Mouse (Mus musculus) MEL (cell line): ENCODE results near the gene Dtx3l. TPM values are rescaled to one million over a fixed set of nuclear protein-coding genes. Genes with fewer than 3 reads are reported as not detected.

Experiments
- DNase-seq: peaks from one replicate; pipeline ENCODE4 v3.0.0; 2011; ENCODE audit warnings: low read depth, low spot score
- H3K27ac ChIP-seq: 2 replicates; pipeline ENCODE4 v1.5.1; 2012; ENCODE audit warnings: low read depth, mild to moderate bottlenecking, control low read depth, low read length, moderate library complexity; ENCODE audit not compliant: control insufficient read depth
- H3K27me3 ChIP-seq, 2 experiments: fragments of 150-350 bp in 1 of 2; sonication (generic) in 1 of 2; 2 replicates each; pipeline ENCODE4 v1.6.1; 2012; ENCODE audit warnings: low read length in 2 of 2, mild to moderate bottlenecking in 2 of 2, improper control_type of control experiment in 1 of 2, moderate library complexity in 1 of 2; ENCODE audit not compliant: insufficient read depth in 2 of 2, control insufficient read depth in 1 of 2
- H3K36me3 ChIP-seq, 2 experiments: 2 replicates each; pipeline ENCODE4 v1.6.1; 2012 to 2014; ENCODE audit warnings: low read length in 2 of 2, improper control_type of control experiment in 1 of 2, inconsistent platforms in 1 of 2, mild to moderate bottlenecking in 1 of 2; ENCODE audit not compliant: insufficient read depth in 2 of 2, control insufficient read depth in 1 of 2
- H3K4me1 ChIP-seq, 2 experiments: fragments of 150-350 bp in 1 of 2; sonication (generic) in 1 of 2; 2 replicates each; pipeline ENCODE4 v1.6.1; 2012; ENCODE audit warnings: low read length in 2 of 2, improper control_type of control experiment in 1 of 2, mild to moderate bottlenecking in 1 of 2; ENCODE audit not compliant: insufficient read depth in 2 of 2, control insufficient read depth in 1 of 2
- H3K4me3 ChIP-seq, 2 experiments: fragments of 150-350 bp in 1 of 2; sonication (generic) in 1 of 2; 2 replicates each; pipeline ENCODE4 v1.5.1; 2012; ENCODE audit warnings: low read depth in 2 of 2, low read length in 2 of 2, mild to moderate bottlenecking in 2 of 2, moderate library complexity in 2 of 2, control low read depth in 1 of 2, improper control_type of control experiment in 1 of 2; ENCODE audit not compliant: control insufficient read depth in 1 of 2, insufficient read depth in 1 of 2
- H3K79me2 ChIP-seq: 2 replicates; pipeline ENCODE4 v1.6.1; 2012; ENCODE audit warnings: mild to moderate bottlenecking, low read length, moderate library complexity; ENCODE audit not compliant: control insufficient read depth, poor library complexity, insufficient read depth
- H3K9ac ChIP-seq: 2 replicates; pipeline ENCODE4 v1.6.1; 2012; ENCODE audit warnings: low read depth, mild to moderate bottlenecking, control low read depth, low read length, moderate library complexity; ENCODE audit not compliant: control insufficient read depth, poor library complexity, severe bottlenecking
- H3K9me3 ChIP-seq: fragments of 150-350 bp; sonication (generic); replicated peaks from 2 replicates; pipeline ENCODE4 v1.6.1; 2012; ENCODE audit warnings: mild to moderate bottlenecking, low read length, improper control_type of control experiment, moderate library complexity; ENCODE audit not compliant: insufficient read depth
- BHLHE40 ChIP-seq: IDR thresholded peaks from 2 replicates; pipeline ENCODE4 v1.6.1; 2012; ENCODE audit warnings: low read depth, mild to moderate bottlenecking, inconsistent platforms, low read length, improper control_type of control experiment, borderline replicate concordance
- CHD1 ChIP-seq: IDR thresholded peaks from 2 replicates; pipeline ENCODE4 v1.6.1; 2012; ENCODE audit warnings: low read depth, mild to moderate bottlenecking, inconsistent platforms, low read length, improper control_type of control experiment
- CHD2 ChIP-seq: IDR thresholded peaks from 2 replicates; pipeline ENCODE4 v1.6.1; 2011; ENCODE audit warnings: low read length, improper control_type of control experiment
- CTCF ChIP-seq, 3 experiments: IDR thresholded peaks in 2 of 3; conservative IDR thresholded peaks in 1 of 3; 2 replicates each; pipeline ENCODE4 v1.5.1; 2011 to 2012; ENCODE audit warnings: low read length in 3 of 3, low read depth in 2 of 3, mild to moderate bottlenecking in 2 of 3, improper control_type of control experiment in 1 of 3, inconsistent platforms in 1 of 3, mixed read lengths in 1 of 3, moderate library complexity in 1 of 3; ENCODE audit not compliant: control insufficient read depth in 1 of 3, insufficient read depth in 1 of 3, poor library complexity in 1 of 3, severe bottlenecking in 1 of 3
- E2F4 ChIP-seq: IDR thresholded peaks from 2 replicates; pipeline ENCODE4 v1.6.1; 2011; ENCODE audit warnings: low read depth, low read length, improper control_type of control experiment, borderline replicate concordance
- ELF1 ChIP-seq: IDR thresholded peaks from 2 replicates; pipeline ENCODE4 v1.6.1; 2014; ENCODE audit warnings: low read depth, mild to moderate bottlenecking, inconsistent platforms, low read length, improper control_type of control experiment, moderate library complexity
- EP300 ChIP-seq, 2 experiments: IDR thresholded peaks; 2 replicates each; pipeline ENCODE4 v1.6.1; 2011; ENCODE audit warnings: improper control_type of control experiment in 2 of 2, low read length in 2 of 2, low read depth in 1 of 2, mild to moderate bottlenecking in 1 of 2
- ETS1 ChIP-seq: IDR thresholded peaks from 2 replicates; pipeline ENCODE4 v1.6.1; 2012; ENCODE audit warnings: low read depth, mild to moderate bottlenecking, inconsistent platforms, low read length, improper control_type of control experiment, moderate library complexity
- GABPA ChIP-seq: IDR thresholded peaks from 2 replicates; pipeline ENCODE4 v1.6.1; 2012; ENCODE audit warnings: low read depth, mild to moderate bottlenecking, inconsistent platforms, low read length, improper control_type of control experiment, moderate library complexity
- GATA1 ChIP-seq: IDR thresholded peaks from 2 replicates; pipeline ENCODE4 v1.6.1; 2011; ENCODE audit warnings: low read depth, low read length, improper control_type of control experiment
- HCFC1 ChIP-seq: IDR thresholded peaks from 2 replicates; pipeline ENCODE4 v1.6.1; 2012; ENCODE audit warnings: low read depth, mild to moderate bottlenecking, inconsistent platforms, low read length, improper control_type of control experiment, moderate library complexity
- JUND ChIP-seq: IDR thresholded peaks from 2 replicates; pipeline ENCODE4 v1.6.1; 2011; ENCODE audit warnings: low read depth, mild to moderate bottlenecking, improper control_type of control experiment, low read length
- KAT2A ChIP-seq: conservative IDR thresholded peaks from 2 replicates; pipeline ENCODE4 v1.6.1; 2012; ENCODE audit warnings: low read depth, low read length, improper control_type of control experiment, inconsistent platforms
- MAFK ChIP-seq: IDR thresholded peaks from 2 replicates; pipeline ENCODE4 v1.6.1; 2011; ENCODE audit warnings: low read depth, mild to moderate bottlenecking, low read length, improper control_type of control experiment, borderline replicate concordance
- MAX ChIP-seq: IDR thresholded peaks from 2 replicates; pipeline ENCODE4 v1.6.1; 2011; ENCODE audit warnings: low read length, improper control_type of control experiment
- MAZ ChIP-seq: IDR thresholded peaks from 2 replicates; pipeline ENCODE4 v1.6.1; 2012; ENCODE audit warnings: low read depth, mild to moderate bottlenecking, inconsistent platforms, low read length, improper control_type of control experiment
- MEF2A ChIP-seq: IDR thresholded peaks from 2 replicates; pipeline ENCODE4 v1.6.1; 2014; ENCODE audit warnings: low read depth, mild to moderate bottlenecking, inconsistent platforms, low read length, improper control_type of control experiment; ENCODE audit not compliant: poor library complexity, insufficient replicate concordance, severe bottlenecking; ENCODE audit errors: extremely low read depth
- MXI1 ChIP-seq: IDR thresholded peaks from 2 replicates; pipeline ENCODE4 v1.6.1; 2011; ENCODE audit warnings: mild to moderate bottlenecking, low read depth, low read length, improper control_type of control experiment
- MYB ChIP-seq: IDR thresholded peaks from 2 replicates; pipeline ENCODE4 v1.6.1; 2011; ENCODE audit warnings: mild to moderate bottlenecking, low read depth, low read length, improper control_type of control experiment
- MYC ChIP-seq: IDR thresholded peaks from 2 replicates; pipeline ENCODE4 v1.6.1; 2011; ENCODE audit warnings: low read depth, mild to moderate bottlenecking, low read length, improper control_type of control experiment, moderate library complexity
- NELFE ChIP-seq: IDR thresholded peaks from 2 replicates; pipeline ENCODE4 v1.6.1; 2011; ENCODE audit warnings: low read depth, low read length, improper control_type of control experiment
- NRF1 ChIP-seq: IDR thresholded peaks from 2 replicates; pipeline ENCODE4 v1.6.1; 2014; ENCODE audit warnings: low read depth, mild to moderate bottlenecking, inconsistent platforms, low read length, improper control_type of control experiment, moderate library complexity; ENCODE audit not compliant: poor library complexity, insufficient read depth, severe bottlenecking
- POLR2A ChIP-seq, 2 experiments: IDR thresholded peaks; 2 replicates each; pipeline ENCODE4 v1.6.1; 2011 to 2012; ENCODE audit warnings: low read length in 2 of 2, mild to moderate bottlenecking in 2 of 2, control low read depth in 1 of 2, improper control_type of control experiment in 1 of 2, low read depth in 1 of 2, moderate library complexity in 1 of 2; ENCODE audit not compliant: control insufficient read depth in 1 of 2, insufficient read depth in 1 of 2, poor library complexity in 1 of 2
- POLR2AphosphoS2 ChIP-seq: IDR thresholded peaks from 2 replicates; pipeline ENCODE4 v1.6.1; 2011; ENCODE audit warnings: low read length, improper control_type of control experiment
- POLR2AphosphoS5 ChIP-seq: IDR thresholded peaks from 2 replicates; pipeline ENCODE4 v1.6.1; 2012; ENCODE audit warnings: low read depth, borderline replicate concordance, mild to moderate bottlenecking, inconsistent platforms, low read length, moderate library complexity, mixed read lengths
- RAD21 ChIP-seq: IDR thresholded peaks from 2 replicates; pipeline ENCODE4 v1.6.1; 2011; ENCODE audit warnings: mild to moderate bottlenecking, low read depth, low read length, improper control_type of control experiment
- RCOR1 ChIP-seq: IDR thresholded peaks from 2 replicates; pipeline ENCODE4 v1.6.1; 2012; ENCODE audit warnings: low read depth, mild to moderate bottlenecking, inconsistent platforms, low read length, improper control_type of control experiment
- SIN3A ChIP-seq: IDR thresholded peaks from 2 replicates; pipeline ENCODE4 v1.6.1; 2012; ENCODE audit warnings: low read length, improper control_type of control experiment, inconsistent platforms
- TAL1 ChIP-seq: IDR thresholded peaks from 2 replicates; pipeline ENCODE4 v1.6.1; 2012; ENCODE audit warnings: mild to moderate bottlenecking, inconsistent platforms, low read length, moderate library complexity, mixed read lengths
- TBP ChIP-seq: IDR thresholded peaks from 2 replicates; pipeline ENCODE4 v1.8.0; 2011; ENCODE audit warnings: low read depth, low read length, improper control_type of control experiment
- TCF12 ChIP-seq: IDR thresholded peaks from 2 replicates; pipeline ENCODE4 v1.6.1; 2014; ENCODE audit warnings: low read depth, mild to moderate bottlenecking, inconsistent platforms, low read length, improper control_type of control experiment, moderate library complexity
- UBTF ChIP-seq: IDR thresholded peaks from 2 replicates; pipeline ENCODE4 v1.6.1; 2012; ENCODE audit warnings: low read depth, mild to moderate bottlenecking, inconsistent platforms, low read length, improper control_type of control experiment, moderate library complexity, borderline replicate concordance; ENCODE audit not compliant: insufficient read depth
- USF1 ChIP-seq: IDR thresholded peaks from 2 replicates; pipeline ENCODE4 v1.6.1; 2014; ENCODE audit warnings: low read depth, mild to moderate bottlenecking, inconsistent platforms, low read length, improper control_type of control experiment, moderate library complexity
- USF2 ChIP-seq, 2 experiments: IDR thresholded peaks; 2 replicates each; pipeline ENCODE4 v1.6.1; 2011 to 2012; ENCODE audit warnings: improper control_type of control experiment in 2 of 2, low read length in 2 of 2, borderline replicate concordance in 1 of 2, inconsistent platforms in 1 of 2, low read depth in 1 of 2, mild to moderate bottlenecking in 1 of 2; ENCODE audit not compliant: insufficient read depth in 1 of 2
- ZC3H11A ChIP-seq: IDR thresholded peaks from 2 replicates; pipeline ENCODE4 v1.6.1; 2012; ENCODE audit warnings: low read depth, mild to moderate bottlenecking, inconsistent platforms, low read length, improper control_type of control experiment
- ZKSCAN1 ChIP-seq: IDR thresholded peaks from 2 replicates; pipeline ENCODE4 v1.6.1; 2012; ENCODE audit warnings: low read depth, mild to moderate bottlenecking, inconsistent platforms, low read length, improper control_type of control experiment, moderate library complexity
- ZMIZ1 ChIP-seq: IDR thresholded peaks from 2 replicates; pipeline ENCODE4 v1.6.1; 2012; ENCODE audit warnings: low read depth, mild to moderate bottlenecking, inconsistent platforms, low read length, improper control_type of control experiment, moderate library complexity
- ZNF384 ChIP-seq: IDR thresholded peaks from 2 replicates; pipeline ENCODE4 v1.6.1; 2012; ENCODE audit warnings: low read depth, mild to moderate bottlenecking, inconsistent platforms, low read length, improper control_type of control experiment
- polyA plus RNA-seq, 2 experiments: library from polyadenylated mRNA; stranded (reverse) in 1 of 2; unstranded in 1 of 2; fragments of >175 nt in 1 of 2; fragments of >200 nt in 1 of 2; gene quantifications; 2 replicates each; pipeline versions ENCODE4 v1.2.1 to v1.2.4; 2012; ENCODE audit warnings: low replicate concordance in 2 of 2, low read depth in 1 of 2; ENCODE audit not compliant: insufficient read length in 2 of 2, insufficient read depth in 1 of 2, missing spikeins in 1 of 2
- total RNA-seq: library from RNA; depleted of rRNA; stranded (reverse); fragments of 300-350 nt; gene quantifications from 2 replicates; pipeline ENCODE4 v1.2.3, GENCODE M21; 2012

Gene Dtx3l
- total and polyA plus RNA-seq, 3 experiments: 3.9 to 6.0 TPM; not detected in 1

GRCm38 (mm10) chr16:35890645-35891044, 48.3 kb downstream of the Dtx3l start:
- no peaks in the 10 kb centered on the region for H3K9me3 ChIP-seq
- no peaks in the 10 kb centered on the region; a peak in 1 of 4 replicates for H3K27me3 ChIP-seq
- H3K36me3 ChIP-seq: peaks cover 0 to 4% of the 10 kb centered on the region in 2 experiments; a peak in 1 of 4 replicates
- DNase-seq: peak; percentile 56
- no peak overlapping the region for H3K9ac ChIP-seq
- no peaks in the 10 kb centered on the region for H3K79me2 ChIP-seq
- peaks cover 0 to 6% of the 10 kb centered on the region in 2 experiments; a peak in 2 of 4 replicates for H3K4me1 ChIP-seq
- no peak overlapping the region for H3K27ac ChIP-seq
- H3K4me3 ChIP-seq: peak overlapping the region in 1 of 2 experiments; percentile 46; a peak in 2 of 4 replicates
- TF ChIP-seq UBTF (no peak), RCOR1 (no peak), GATA1 (no peak), RAD21 (peak; percentile 57), TAL1 (no peak), ZKSCAN1 (no peak), MEF2A (no peak), E2F4 (no peak), POLR2AphosphoS2 (no peak), SIN3A (peak; percentile 36; the same call in 1 of the 2 replicates), KAT2A (no peak), USF2 (IDR thresholded peaks at IDR 0.05; ENCODE audit: borderline replicate concordance in 1 of 2, insufficient read depth in 1 of 2, low read depth in 1 of 2, low read length in 2 of 2) (no peak), EP300 (IDR thresholded peaks at IDR 0.05; ENCODE audit: low read depth in 1 of 2, low read length in 2 of 2) (no peak), ETS1 (no peak), MXI1 (no peak), JUND (no peak), TBP (no peak), ZNF384 (0 out of 2 replicates have a peak, but pooled peaks have one; percentile 28), POLR2AphosphoS5 (no peak), TCF12 (no peak), GABPA (no peak), HCFC1 (peak; percentile 41; the same call in 1 of the 2 replicates), MAFK (no peak), BHLHE40 (no peak), CHD1 (no peak), CHD2 (no peak), NRF1 (no peak), MAZ (no peak), ZMIZ1 (no peak), MYB (no peak), CTCF (IDR thresholded peaks at IDR 0.05 in 2 of 3, conservative IDR thresholded peaks at IDR 0.05 in 1 of 3; ENCODE audit: control insufficient read depth in 1 of 3, insufficient read depth in 1 of 3, low read depth in 2 of 3, low read length in 3 of 3, poor library complexity in 1 of 3, severe bottlenecking in 1 of 3) (peak; percentile 67 to 71 (median 69)), POLR2A (IDR thresholded peaks at IDR 0.05; ENCODE audit: control insufficient read depth in 1 of 2, insufficient read depth in 1 of 2, low read depth in 1 of 2, low read length in 2 of 2, poor library complexity in 1 of 2) (no peak), ELF1 (no peak), ZC3H11A (peak; percentile 53), USF1 (no peak), MAX (no peak), MYC (0 out of 2 replicates have a peak, but pooled peaks have one; percentile 35), NELFE (no peak)
